Mouse (Mus musculus): Measurements from ENCODE around the gene Sord. TPM values are rescaled to one million over a fixed set of nuclear protein-coding genes. Genes with fewer than 3 reads are reported as not detected.

Gene Sord
- polyA plus RNA-seq, 1 experiment = 30.5 TPM

DNA sequence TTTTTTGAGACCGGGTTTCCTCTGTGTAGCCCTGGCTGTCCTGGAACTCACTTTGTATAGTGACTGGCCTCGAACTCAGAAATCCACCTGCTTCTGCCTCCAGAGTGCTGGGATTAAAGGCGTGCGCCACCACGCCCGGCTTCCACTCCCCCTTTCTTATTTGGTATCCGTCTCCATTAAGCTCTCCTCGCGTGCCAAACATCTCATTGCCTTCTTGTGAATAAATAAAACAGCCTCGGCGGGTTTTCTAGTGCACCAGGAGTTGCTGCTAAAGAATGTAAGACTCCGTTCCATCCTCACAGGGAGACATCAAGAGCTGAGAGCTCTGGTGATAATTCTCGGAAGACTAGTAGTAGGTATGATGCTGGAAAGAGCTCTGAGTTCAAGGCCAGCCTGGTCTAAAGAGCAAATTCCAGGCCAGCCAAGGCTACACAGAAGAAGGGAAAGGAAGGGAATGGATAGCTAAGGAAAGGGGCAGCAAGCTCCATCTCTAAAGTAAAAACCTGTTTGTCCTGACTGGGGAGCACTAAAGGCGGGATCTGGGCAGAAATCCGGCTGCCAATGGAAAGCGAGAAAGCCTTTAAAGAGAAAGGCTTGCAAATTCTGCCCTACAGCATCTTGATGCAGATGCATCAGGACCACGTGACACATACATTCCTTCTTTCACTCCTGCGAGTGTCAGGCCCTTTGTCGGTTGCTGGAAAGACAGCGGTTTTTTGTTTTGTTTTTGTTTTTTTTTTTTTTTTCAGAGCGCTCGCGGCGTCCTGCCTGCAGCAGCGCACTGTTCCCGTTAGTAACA lies 591 bp upstream of the Sord start:
- peak overlapping the region; percentile 12 for H3K9ac ChIP-seq (ENCODE audit: low read depth, poor library complexity, severe bottlenecking)
- TF ChIP-seq CTCF (IDR thresholded peaks at IDR 0.05; ENCODE audit: low read depth, low read length) = no peak
- no peak for TF ChIP-seq EP300 (IDR thresholded peaks at IDR 0.05; ENCODE audit: insufficient read depth, low read depth, low read length)
- TF ChIP-seq POLR2A (IDR thresholded peaks at IDR 0.05; ENCODE audit: insufficient read depth, low read length) = no peak
- no peaks in the 10 kb centered on the region for H3K4me1 ChIP-seq (ENCODE audit: control insufficient read depth, insufficient read depth, low read length)
- no peaks in the 10 kb centered on the region for H3K36me3 ChIP-seq (ENCODE audit: control insufficient read depth, insufficient read depth, low read length, poor library complexity, severe bottlenecking)
- H3K27me3 ChIP-seq (ENCODE audit: control insufficient read depth, insufficient read depth, low read length, poor library complexity, severe bottlenecking) = no peaks in the 10 kb centered on the region; the same call in 1 of the 2 replicates
- H3K4me3 ChIP-seq (ENCODE audit: low read depth, low read length) = peak overlapping the region; percentile 66
- peak overlapping the region; percentile 60; the same call in 1 of the 2 replicates for H3K27ac ChIP-seq (ENCODE audit: insufficient read depth, low read length)
- H3K9me3 ChIP-seq (replicated peaks; ENCODE audit: control insufficient read depth, insufficient read depth, low read length, poor library complexity, severe bottlenecking) = no peaks in the 10 kb centered on the region

DNA sequence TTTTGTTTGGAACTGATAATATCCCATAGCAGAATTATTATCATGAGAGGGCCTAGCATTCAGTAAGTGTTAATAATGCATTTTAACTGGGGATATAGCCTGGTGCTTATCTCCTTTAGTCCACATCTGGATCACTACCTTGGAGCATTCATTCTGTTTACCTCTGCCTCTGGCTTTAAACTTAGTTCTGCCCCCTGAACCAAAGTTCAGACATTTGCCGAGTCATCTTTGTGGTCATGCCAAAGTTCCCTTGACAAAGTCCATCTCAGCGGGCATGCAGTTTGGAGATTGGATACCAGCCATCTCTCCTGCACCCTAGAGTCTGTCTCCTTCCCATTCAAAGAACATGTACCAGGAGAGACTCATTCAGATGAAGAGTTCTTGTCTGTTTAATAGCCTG lies 876 bp downstream of the Sord start:
- Histone ChIP-seq H3K27me3 (ENCODE audit: control insufficient read depth, insufficient read depth, low read length, poor library complexity, severe bottlenecking) (no peaks in the 10 kb centered on the region; the same call in 1 of the 2 replicates), H3K27ac (ENCODE audit: insufficient read depth, low read length) (no peak overlapping the region), H3K36me3 (ENCODE audit: control insufficient read depth, insufficient read depth, low read length, poor library complexity, severe bottlenecking) (no peaks in the 10 kb centered on the region), H3K9me3 (replicated peaks; ENCODE audit: control insufficient read depth, insufficient read depth, low read length, poor library complexity, severe bottlenecking) (no peaks in the 10 kb centered on the region), H3K4me3 (ENCODE audit: low read depth, low read length) (no peak overlapping the region), H3K9ac (ENCODE audit: low read depth, poor library complexity, severe bottlenecking) (no peak overlapping the region), H3K4me1 (ENCODE audit: control insufficient read depth, insufficient read depth, low read length) (no peaks in the 10 kb centered on the region)
- TF ChIP-seq CTCF (IDR thresholded peaks at IDR 0.05; ENCODE audit: low read depth, low read length) = no peak
- no peak for TF ChIP-seq EP300 (IDR thresholded peaks at IDR 0.05; ENCODE audit: insufficient read depth, low read depth, low read length)
- no peak for TF ChIP-seq POLR2A (IDR thresholded peaks at IDR 0.05; ENCODE audit: insufficient read depth, low read length)

DNA sequence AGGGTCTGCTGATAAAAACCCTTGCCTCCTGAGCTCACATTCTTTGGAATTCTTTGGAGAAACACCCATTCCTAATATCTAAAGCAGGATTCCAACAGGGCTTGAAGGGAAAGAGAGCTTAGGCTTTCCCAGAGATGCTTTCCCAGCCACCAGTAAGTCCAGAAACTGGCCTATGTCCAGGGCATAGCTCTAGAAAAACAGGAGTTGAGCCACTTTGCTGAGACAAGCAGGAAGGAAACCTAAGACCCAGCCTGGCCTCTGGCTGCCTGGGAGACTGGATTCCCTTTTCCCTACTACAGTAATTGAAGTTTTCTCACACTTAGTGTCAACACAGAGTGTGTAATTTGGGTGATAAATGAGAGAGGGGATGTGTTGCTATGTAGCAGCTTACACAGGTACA lies 1.8 kb downstream of the Sord start:
- no peak for TF ChIP-seq POLR2A (IDR thresholded peaks at IDR 0.05; ENCODE audit: insufficient read depth, low read length)
- no peak for TF ChIP-seq EP300 (IDR thresholded peaks at IDR 0.05; ENCODE audit: insufficient read depth, low read depth, low read length)
- no peak for TF ChIP-seq CTCF (IDR thresholded peaks at IDR 0.05; ENCODE audit: low read depth, low read length)
- Histone ChIP-seq H3K4me1 (ENCODE audit: control insufficient read depth, insufficient read depth, low read length) (no peaks in the 10 kb centered on the region), H3K9me3 (replicated peaks; ENCODE audit: control insufficient read depth, insufficient read depth, low read length, poor library complexity, severe bottlenecking) (no peaks in the 10 kb centered on the region), H3K27me3 (ENCODE audit: control insufficient read depth, insufficient read depth, low read length, poor library complexity, severe bottlenecking) (no peaks in the 10 kb centered on the region; the same call in 1 of the 2 replicates), H3K27ac (ENCODE audit: insufficient read depth, low read length) (no peak overlapping the region), H3K9ac (ENCODE audit: low read depth, poor library complexity, severe bottlenecking) (no peak overlapping the region), H3K4me3 (ENCODE audit: low read depth, low read length) (no peak overlapping the region), H3K36me3 (ENCODE audit: control insufficient read depth, insufficient read depth, low read length, poor library complexity, severe bottlenecking) (no peaks in the 10 kb centered on the region)

DNA sequence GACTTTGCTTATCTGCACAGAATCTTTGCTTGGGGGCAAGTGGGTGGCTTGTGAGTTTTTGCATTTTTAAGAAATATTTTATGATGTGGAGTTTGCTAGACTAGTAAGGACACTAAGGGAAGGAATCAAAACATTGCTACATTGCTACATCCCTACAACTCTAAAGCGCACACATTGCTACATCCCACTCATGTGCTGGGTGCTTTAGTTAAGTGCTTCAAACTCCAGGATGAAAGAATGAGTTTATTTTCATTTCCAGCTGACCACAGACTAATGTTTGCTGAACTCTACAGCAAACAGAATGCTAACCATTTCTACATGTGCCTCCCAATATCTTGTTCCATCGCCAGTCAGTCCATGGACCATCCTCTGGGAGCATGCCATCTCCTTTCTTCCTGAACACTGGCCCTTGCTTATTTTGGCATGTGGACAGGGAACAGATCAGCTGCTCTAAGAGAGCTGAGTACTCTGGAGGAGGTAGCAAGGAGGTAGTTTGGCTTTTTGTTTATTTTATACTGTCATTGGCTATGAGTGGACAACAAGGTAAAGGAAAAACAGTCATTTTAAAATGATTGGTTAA lies 3.4 kb downstream of the Sord start:
- Histone ChIP-seq H3K4me1 (ENCODE audit: control insufficient read depth, insufficient read depth, low read length) (no peaks in the 10 kb centered on the region), H3K27ac (ENCODE audit: insufficient read depth, low read length) (no peak overlapping the region), H3K4me3 (ENCODE audit: low read depth, low read length) (no peak overlapping the region), H3K9ac (ENCODE audit: low read depth, poor library complexity, severe bottlenecking) (no peak overlapping the region), H3K36me3 (ENCODE audit: control insufficient read depth, insufficient read depth, low read length, poor library complexity, severe bottlenecking) (no peaks in the 10 kb centered on the region), H3K27me3 (ENCODE audit: control insufficient read depth, insufficient read depth, low read length, poor library complexity, severe bottlenecking) (no peaks in the 10 kb centered on the region; the same call in 1 of the 2 replicates), H3K9me3 (replicated peaks; ENCODE audit: control insufficient read depth, insufficient read depth, low read length, poor library complexity, severe bottlenecking) (no peaks in the 10 kb centered on the region)
- TF ChIP-seq CTCF (IDR thresholded peaks at IDR 0.05; ENCODE audit: low read depth, low read length) (no peak), EP300 (IDR thresholded peaks at IDR 0.05; ENCODE audit: insufficient read depth, low read depth, low read length) (no peak), POLR2A (IDR thresholded peaks at IDR 0.05; ENCODE audit: insufficient read depth, low read length) (no peak)

DNA sequence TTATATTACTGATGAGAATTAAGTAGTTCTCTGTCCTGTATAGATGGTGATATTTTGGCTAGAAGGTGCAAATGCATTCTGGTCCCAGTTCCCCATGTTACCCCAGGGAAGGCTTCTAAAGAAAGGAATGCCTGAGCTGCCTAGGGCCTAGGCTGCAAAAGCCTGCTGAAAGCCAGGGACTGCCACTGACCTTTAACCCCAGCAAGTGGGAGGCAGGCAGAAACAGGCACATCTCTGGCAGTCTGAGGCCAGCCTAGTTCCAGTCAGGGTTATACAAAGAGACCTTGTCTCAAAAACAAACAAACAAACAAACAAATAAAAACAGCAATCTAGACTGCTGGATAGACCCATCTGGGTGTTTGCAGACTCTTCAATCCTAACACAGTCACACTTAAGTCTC lies 6.2 kb downstream of the Sord start:
- H3K9me3 ChIP-seq (replicated peaks; ENCODE audit: control insufficient read depth, insufficient read depth, low read length, poor library complexity, severe bottlenecking) = no peaks in the 10 kb centered on the region
- no peaks in the 10 kb centered on the region for H3K4me1 ChIP-seq (ENCODE audit: control insufficient read depth, insufficient read depth, low read length)
- H3K4me3 ChIP-seq (ENCODE audit: low read depth, low read length) = no peak overlapping the region
- H3K27ac ChIP-seq (ENCODE audit: insufficient read depth, low read length) = no peak overlapping the region
- H3K9ac ChIP-seq (ENCODE audit: low read depth, poor library complexity, severe bottlenecking) = no peak overlapping the region
- no peaks in the 10 kb centered on the region for H3K36me3 ChIP-seq (ENCODE audit: control insufficient read depth, insufficient read depth, low read length, poor library complexity, severe bottlenecking)
- TF ChIP-seq CTCF (IDR thresholded peaks at IDR 0.05; ENCODE audit: low read depth, low read length) = no peak
- TF ChIP-seq EP300 (IDR thresholded peaks at IDR 0.05; ENCODE audit: insufficient read depth, low read depth, low read length) = no peak
- TF ChIP-seq POLR2A (IDR thresholded peaks at IDR 0.05; ENCODE audit: insufficient read depth, low read length) = no peak
- no peaks in the 10 kb centered on the region; the same call in 1 of the 2 replicates for H3K27me3 ChIP-seq (ENCODE audit: control insufficient read depth, insufficient read depth, low read length, poor library complexity, severe bottlenecking)

DNA sequence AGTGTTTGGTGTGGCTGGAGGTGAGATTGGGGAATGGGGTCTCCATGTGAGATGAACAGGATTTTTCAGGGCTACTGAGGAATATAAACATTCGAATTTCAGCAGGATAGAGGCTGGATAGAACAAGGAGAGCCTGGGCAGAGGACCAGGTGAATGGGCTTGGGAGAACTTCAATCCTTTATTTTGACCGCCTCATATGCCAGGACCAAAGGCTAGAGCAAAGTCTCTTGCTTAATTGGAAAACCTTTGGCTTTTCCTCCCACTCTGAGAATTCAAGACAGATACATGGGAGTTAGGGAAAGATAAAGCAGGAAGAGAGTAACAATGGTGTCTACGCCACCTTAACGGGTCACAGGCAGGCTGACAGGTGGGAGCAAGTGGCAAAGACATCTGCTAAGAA lies 6.7 kb downstream of the Sord start:
- H3K4me3 ChIP-seq (ENCODE audit: low read depth, low read length) = no peak overlapping the region
- no peaks in the 10 kb centered on the region for H3K4me1 ChIP-seq (ENCODE audit: control insufficient read depth, insufficient read depth, low read length)
- no peaks in the 10 kb centered on the region for H3K27me3 ChIP-seq (ENCODE audit: control insufficient read depth, insufficient read depth, low read length, poor library complexity, severe bottlenecking)
- H3K9ac ChIP-seq (ENCODE audit: low read depth, poor library complexity, severe bottlenecking) = no peak overlapping the region
- no peaks in the 10 kb centered on the region for H3K36me3 ChIP-seq (ENCODE audit: control insufficient read depth, insufficient read depth, low read length, poor library complexity, severe bottlenecking)
- no peaks in the 10 kb centered on the region for H3K9me3 ChIP-seq (replicated peaks; ENCODE audit: control insufficient read depth, insufficient read depth, low read length, poor library complexity, severe bottlenecking)
- TF ChIP-seq EP300 (IDR thresholded peaks at IDR 0.05; ENCODE audit: insufficient read depth, low read depth, low read length) = no peak
- no peak overlapping the region for H3K27ac ChIP-seq (ENCODE audit: insufficient read depth, low read length)

Data from ES-Bruce4 (cell line).